ENCODE assay signal across 12 mouse cellular contexts in the genomic region with DNA sequence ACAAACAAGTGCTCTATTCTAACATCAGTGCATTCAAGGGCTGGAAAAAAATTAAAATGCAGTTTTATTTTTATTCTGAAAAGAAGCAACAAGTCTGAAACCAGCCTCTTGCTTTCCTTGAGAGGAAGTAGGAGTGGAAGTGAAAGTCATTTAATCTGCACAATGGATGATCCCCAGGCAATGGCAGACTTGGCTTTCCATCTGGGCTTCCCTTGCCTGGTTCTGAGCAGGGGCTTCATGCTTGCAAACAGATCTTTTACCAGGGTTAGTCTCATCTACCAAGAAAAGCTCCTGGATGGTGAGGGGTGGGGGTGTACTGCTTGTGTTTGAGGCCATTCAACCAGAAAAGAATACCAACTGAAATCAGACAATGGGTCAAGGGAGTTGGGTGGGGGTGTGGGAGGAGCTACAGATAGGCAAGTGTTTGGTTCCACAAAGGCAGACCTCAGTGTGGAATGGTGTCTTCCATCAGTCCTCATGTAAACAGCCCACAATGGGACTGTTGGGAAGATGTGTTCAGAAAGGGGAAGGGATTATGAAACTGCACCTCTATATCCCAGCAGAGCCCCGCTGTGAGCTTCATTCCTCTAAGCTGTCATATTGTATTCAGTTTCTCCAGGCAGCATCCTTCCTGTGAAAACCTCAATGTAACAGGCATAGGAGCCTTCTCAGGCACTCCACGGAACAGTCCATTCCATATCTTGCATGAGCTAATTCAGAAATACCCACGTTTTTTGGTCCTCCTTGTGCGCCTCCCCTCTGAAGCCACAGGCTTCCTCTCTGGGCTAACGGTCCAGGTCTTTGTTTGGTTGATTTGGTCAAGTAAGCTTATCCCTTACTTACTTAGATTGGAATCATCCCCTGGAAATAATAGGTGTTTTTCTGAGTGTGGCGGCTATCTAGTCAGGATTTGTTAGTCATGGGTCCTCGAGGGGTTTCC. TPM values are rescaled to one million over a fixed set of nuclear protein-coding genes. Genes with fewer than 3 reads are reported as not detected.
DNase-seq lines count a peak whose midpoint lies in the region; ATAC-seq and TF ChIP-seq lines count a peak whose summit lies in the region.
"Had no signal": no experiment of that assay in that cellular context is flagged by ENCODE, and none has a peak within 500 bp of the region (broad histone marks: within the 10 kb centered on the region; RNA-seq: fewer than 3 reads in every experiment).

No protein-coding gene starts in this region.

- no peak for DNase-seq in liver, embryonic 11.5 days (ENCODE audit: low spot score)
- DNase-seq in liver: no peak
- peak; percentile 48 for DNase-seq in induced T-regulatory cell, adult 2 months (ENCODE audit: low read depth)
- DNase-seq in midbrain, postnatal 0 days (ENCODE audit: low spot score): peak; percentile 39
- DNase-seq in urinary bladder, postnatal 25 days (ENCODE audit: low spot score): no peak
- no peak for DNase-seq in urinary bladder, adult 18-20 months (ENCODE audit: low spot score in 2 of 2)
- no peak for DNase-seq in yolk sac, embryonic 10.5 days (ENCODE audit: low spot score)
- DNase-seq: right cerebral cortex, postnatal 4 days had no signal

- H3K4me2 ChIP-seq in liver, embryonic 11.5 days: 0 out of 2 replicates have a peak overlapping the region, but pooled peaks have one; percentile 2
- peak overlapping the region; percentile 17 for H3K4me2 ChIP-seq in forebrain, embryonic 12.5 days
- peak overlapping the region; percentile 84 for H3K4me2 ChIP-seq in midbrain, postnatal 0 days (ENCODE audit: low read depth, low read length, poor library complexity, severe bottlenecking)
- H3K4me2 ChIP-seq: limb, embryonic 15.5 days had no signal

- 35% methylated on average over 7 of the region's 7 CpGs for WGBS in liver, embryonic 11.5 days
- 27% methylated on average over 7 of the region's 7 CpGs for WGBS in forebrain, embryonic 12.5 days
- WGBS in midbrain, postnatal 0 days: 20% methylated on average over 7 of the region's 7 CpGs

- no peaks in the 10 kb centered on the region for H3K9me3 ChIP-seq in liver, embryonic 11.5 days (ENCODE audit: control insufficient read depth, low read length)
- no peaks in the 10 kb centered on the region for H3K9me3 ChIP-seq in forebrain, embryonic 12.5 days
- no peaks in the 10 kb centered on the region for H3K9me3 ChIP-seq in midbrain, postnatal 0 days (ENCODE audit: low read length)
- H3K9me3 ChIP-seq: limb, embryonic 15.5 days had no signal

- no peak for TF ChIP-seq CTCF in midbrain, postnatal 0 days (IDR thresholded peaks at IDR 0.05)

- no peaks in the 10 kb centered on the region for H3K36me3 ChIP-seq in liver, embryonic 11.5 days (ENCODE audit: control insufficient read depth, insufficient read depth, low read length)
- no peaks in the 10 kb centered on the region for H3K36me3 ChIP-seq in forebrain, embryonic 12.5 days (replicated peaks)
- no peaks in the 10 kb centered on the region for H3K36me3 ChIP-seq in midbrain, postnatal 0 days (ENCODE audit: insufficient read depth, low read length)
- H3K36me3 ChIP-seq: limb, embryonic 15.5 days had no signal

- no peak for ATAC-seq in liver, embryonic 11.5 days (replicated peaks; ENCODE audit: low FRiP score)
- ATAC-seq in forebrain, embryonic 12.5 days (ENCODE audit: low FRiP score): no peak
- ATAC-seq in midbrain, postnatal 0 days (ENCODE audit: low FRiP score): no peak

- no peak overlapping the region for H3K27ac ChIP-seq in liver, embryonic 11.5 days (ENCODE audit: low read depth, low read length)
- no peak overlapping the region for H3K27ac ChIP-seq in forebrain, embryonic 12.5 days
- peak overlapping the region; percentile 45; the same call in 1 of the 2 replicates for H3K27ac ChIP-seq in midbrain, postnatal 0 days (ENCODE audit: low read depth, low read length)
- H3K27ac ChIP-seq: layer of hippocampus, adult 2 months; limb, embryonic 15.5 days had no signal

- no peak overlapping the region for H3K9ac ChIP-seq in liver, embryonic 11.5 days (ENCODE audit: low read depth, low read length)
- no peak overlapping the region for H3K9ac ChIP-seq in forebrain, embryonic 12.5 days
- no peak overlapping the region for H3K9ac ChIP-seq in midbrain, postnatal 0 days (replicated peaks; ENCODE audit: low read length, poor library complexity, severe bottlenecking)
- H3K9ac ChIP-seq: limb, embryonic 15.5 days had no signal

- peaks cover 26% of the 10 kb centered on the region for H3K27me3 ChIP-seq in liver, embryonic 11.5 days (replicated peaks; ENCODE audit: control insufficient read depth, insufficient read depth, low read length)
- H3K27me3 ChIP-seq in forebrain, embryonic 12.5 days: peaks cover 35% of the 10 kb centered on the region
- H3K27me3 ChIP-seq in midbrain, postnatal 0 days (ENCODE audit: insufficient read depth, low read length): no peaks in the 10 kb centered on the region

- peaks cover 21% of the 10 kb centered on the region; the same call in 1 of the 2 replicates for H3K4me1 ChIP-seq in liver, embryonic 11.5 days (replicated peaks; ENCODE audit: control insufficient read depth, insufficient read depth, low read length)
- H3K4me1 ChIP-seq in forebrain, embryonic 12.5 days: peaks cover 32% of the 10 kb centered on the region
- peaks cover 14% of the 10 kb centered on the region; the same call in 1 of the 2 replicates for H3K4me1 ChIP-seq in midbrain, postnatal 0 days (ENCODE audit: insufficient read depth, low read length)

- H3K4me3 ChIP-seq in liver, embryonic 11.5 days (ENCODE audit: low read depth, low read length): no peak overlapping the region
- no peak overlapping the region for H3K4me3 ChIP-seq in forebrain, embryonic 12.5 days (replicated peaks)
- peak overlapping the region; percentile 78; the same call in 1 of the 2 replicates for H3K4me3 ChIP-seq in midbrain, postnatal 0 days (ENCODE audit: low read depth, low read length)
- H3K4me3 ChIP-seq: limb, embryonic 15.5 days; myocyte had no signal

RNA-seq across cellular contexts. Expression of a gene that starts 59.8 kb away (rescaled TPM):
- polyA plus RNA-seq in liver, embryonic 11.5 days (2014; fragmentation: Nextera tagmentation; extraction: Ambion mirVana): 9.4 and 11.4 TPM in 2 replicates
- polyA plus RNA-seq in forebrain, embryonic 12.5 days (2016; fragmentation: Nextera tagmentation; extraction: Ambion mirVana): 16.6 and 17.8 TPM in 2 replicates
- 48.8 and 57.4 TPM in 2 replicates for total RNA-seq in midbrain, postnatal 0 days (2014; rRNA removed)
- polyA plus RNA-seq in midbrain, postnatal 0 days (2015; fragmentation: Nextera tagmentation; extraction: Ambion mirVana): 17.7 and 19.6 TPM in 2 replicates

Comparison
In these comparisons a context has a peak if more than half of its experiments do, and no peak if none do; other contexts are left out.
1. DNase-seq: peak in induced T-regulatory cell, adult 2 months (single experiment) and midbrain, postnatal 0 days (single experiment); none in liver, embryonic 11.5 days (single experiment), liver (single experiment), urinary bladder, postnatal 25 days (single experiment), urinary bladder, adult 18-20 months (0 of 2) and yolk sac, embryonic 10.5 days (single experiment).
2. H3K4me2 ChIP-seq: peak in every context shown above with its lines; median percentile 84 in midbrain, postnatal 0 days; 17 in forebrain, embryonic 12.5 days; 2 in liver, embryonic 11.5 days.